Mouse (Mus musculus): ENCODE data around the gene Bcap29. TPM values are rescaled to one million over a fixed set of nuclear protein-coding genes. Genes with fewer than 3 reads are reported as not detected.
"Not testable (repeated sequence)": the region's sequence is repeated elsewhere in the genome, so short reads cannot be mapped to it uniquely, and the experiment has no call there.

Bcap29 gene
- polyA plus RNA-seq (2016; fragmentation: Nextera tagmentation; extraction: Ambion mirVana), result 36.5 and 45.3 TPM in 2 replicates

DNA sequence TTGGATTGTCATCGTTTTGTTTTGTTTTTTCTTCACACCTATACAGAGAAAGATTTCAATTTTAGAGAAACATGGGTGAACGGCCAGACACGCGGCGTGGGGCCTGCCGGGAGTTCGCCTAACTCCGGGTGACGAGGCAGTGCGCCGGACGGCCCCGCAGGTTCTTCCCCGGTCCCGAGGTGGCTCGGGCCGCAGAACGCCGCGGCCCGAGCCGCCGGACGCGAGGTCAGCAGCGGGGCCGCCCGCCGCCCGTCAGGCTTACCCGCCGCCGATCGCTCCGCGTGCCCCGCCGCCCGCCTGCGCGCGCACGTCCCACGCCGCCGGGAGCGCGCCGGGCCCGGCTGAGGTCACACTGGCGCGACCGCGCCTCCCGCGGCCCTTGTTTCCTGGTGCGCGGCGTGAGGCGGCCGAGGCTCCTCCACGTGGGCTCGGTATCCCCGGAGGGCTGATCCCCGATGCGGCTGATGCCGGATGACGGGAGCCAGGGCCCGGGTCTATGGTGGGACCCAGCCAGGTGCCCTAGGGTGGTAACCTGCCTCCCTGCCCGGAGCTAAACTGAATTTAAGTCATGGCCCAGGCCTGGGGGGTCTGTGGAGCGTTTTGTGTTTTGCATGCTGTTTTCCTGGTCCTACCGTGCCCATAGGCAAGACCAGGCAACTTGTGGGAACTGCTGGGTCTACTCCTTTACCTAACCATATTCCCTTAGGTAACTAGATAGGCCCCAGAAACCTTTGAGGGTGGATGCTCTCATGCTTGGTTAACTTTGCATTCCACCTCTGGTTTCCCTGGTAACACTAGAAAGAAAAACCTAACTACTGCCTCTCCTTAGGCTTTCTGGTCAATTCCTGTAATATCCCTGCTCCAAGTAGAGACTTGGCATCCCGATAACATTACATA lies at the start of gene Bcap29:
Gene Bcap29, minus strand, starts transcription at position 316 of the 897 bp plus-strand sequence.
- H3K27me3 ChIP-seq (ENCODE audit: insufficient read depth, poor library complexity, severe bottlenecking), result no peaks in the 10 kb centered on the region
- DNase-seq (ENCODE audit: low spot score), result peak; percentile 83
- H3K4me3 ChIP-seq, result peak within 1 kb of the TSS; percentile 70
- WGBS, result 5% methylated on average over 73 of the region's 73 CpGs
- no peaks in the 10 kb centered on the region; the same call in 1 of the 2 replicates for H3K36me3 ChIP-seq
- no peaks in the 10 kb centered on the region for H3K9me3 ChIP-seq
- H3K27ac ChIP-seq, result peak within 1 kb of the TSS; percentile 92
- peaks cover 10% of the 10 kb centered on the region for H3K4me1 ChIP-seq

DNA sequence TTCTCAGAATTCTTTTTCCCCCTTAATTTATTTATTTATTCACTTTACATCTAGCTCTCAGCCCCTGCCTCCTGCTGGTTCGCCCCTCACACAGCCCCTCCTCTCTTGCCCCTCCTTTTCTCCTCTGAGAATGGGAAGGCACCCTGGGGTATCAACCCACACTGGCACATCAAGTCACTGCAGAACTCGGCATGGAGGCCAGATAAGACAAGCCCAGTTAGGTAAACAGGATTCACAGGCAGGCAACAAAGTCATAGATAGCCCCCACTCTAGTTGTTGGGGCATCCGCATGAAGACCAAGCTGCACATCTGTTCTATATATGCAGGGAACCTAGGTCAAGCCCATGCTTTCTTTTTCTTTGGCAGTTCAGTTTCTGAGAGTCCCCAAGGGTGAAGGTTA lies 32.7 kb upstream of the Bcap29 start:
- no peaks in the 10 kb centered on the region for H3K4me1 ChIP-seq
- no peaks in the 10 kb centered on the region for H3K9me3 ChIP-seq
- H3K4me3 ChIP-seq, result no peak overlapping the region
- 59% methylated on average over 3 of the region's 3 CpGs for WGBS
- H3K27ac ChIP-seq, result no peak overlapping the region
- no peak for DNase-seq (ENCODE audit: low spot score)
- peaks cover 64% of the 10 kb centered on the region for H3K36me3 ChIP-seq
- H3K27me3 ChIP-seq (ENCODE audit: insufficient read depth, poor library complexity, severe bottlenecking), result no peaks in the 10 kb centered on the region

DNA sequence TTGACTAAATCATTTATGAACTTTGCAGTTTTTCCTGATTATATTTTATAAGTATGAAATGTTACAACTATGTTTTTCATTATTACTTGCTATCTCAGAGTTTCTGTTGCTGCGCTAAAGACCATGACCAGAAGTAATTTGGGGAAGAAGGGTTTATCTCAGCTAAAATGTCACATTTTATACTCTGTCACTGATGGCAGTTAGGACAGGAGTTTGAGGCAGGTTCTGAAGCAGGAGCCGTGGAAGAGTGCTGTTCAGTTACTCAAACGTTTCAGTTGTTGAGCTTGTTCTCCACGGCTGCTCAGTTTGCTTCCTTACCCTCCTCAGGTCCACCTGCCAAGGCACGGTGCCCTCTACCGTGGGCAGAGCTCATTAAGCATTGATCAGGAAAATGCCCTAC lies 31.5 kb upstream of the Bcap29 start:
- DNase-seq (ENCODE audit: low spot score), result no peak
- 83% methylated on average over 6 of the region's 6 CpGs for WGBS
- no peaks in the 10 kb centered on the region for H3K9me3 ChIP-seq
- H3K36me3 ChIP-seq, result peaks cover 56% of the 10 kb centered on the region
- no peak overlapping the region for H3K4me3 ChIP-seq
- H3K4me1 ChIP-seq, result no peaks in the 10 kb centered on the region
- no peaks in the 10 kb centered on the region for H3K27me3 ChIP-seq (ENCODE audit: insufficient read depth, poor library complexity, severe bottlenecking)
- no peak overlapping the region for H3K27ac ChIP-seq

- Histone ChIP-seq H3K4me1 (peaks cover 11% of the 10 kb centered on the region; the same call in 1 of the 2 replicates), H3K27ac (no peak overlapping the region), H3K4me3 (no peak overlapping the region), H3K36me3 (peaks cover 5% of the 10 kb centered on the region; the same call in 1 of the 2 replicates), H3K9me3 (no peaks in the 10 kb centered on the region), H3K27me3 (ENCODE audit: insufficient read depth, poor library complexity, severe bottlenecking) (no peaks in the 10 kb centered on the region)
- WGBS, result 92% methylated on average over 2 of the region's 2 CpGs
- no peak for DNase-seq (ENCODE audit: low spot score)
Observed at GRCm38 (mm10) chr12:31656841-31657240, 22.4 kb upstream of the Bcap29 start.

DNA sequence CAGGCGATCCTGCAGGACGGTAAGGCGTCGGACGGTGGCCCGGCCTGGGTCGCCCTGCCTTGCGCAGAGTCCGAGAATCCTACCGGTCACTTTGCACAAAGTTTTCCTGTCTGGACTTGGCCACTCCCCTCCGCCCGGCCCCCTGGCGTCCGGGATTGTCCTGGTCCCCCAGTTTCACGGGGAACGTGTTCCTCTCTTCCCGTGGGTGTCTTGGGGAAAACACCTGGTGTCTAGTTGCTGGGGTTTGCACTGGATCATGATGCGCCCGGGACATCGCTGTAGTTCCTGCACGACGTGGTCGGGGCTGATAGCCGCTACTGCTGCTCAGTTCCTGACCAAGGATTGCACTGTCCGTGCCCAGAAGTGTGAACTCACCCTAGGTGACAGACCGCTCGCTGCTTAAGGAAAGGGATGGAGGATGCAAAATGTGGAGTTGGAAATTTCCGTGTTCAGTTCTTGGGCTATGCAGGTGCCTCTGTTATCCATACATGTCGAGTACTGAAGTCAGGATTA lies 20.6 kb upstream of the Bcap29 start:
- Histone ChIP-seq H3K4me1 (peaks cover 11% of the 10 kb centered on the region; the same call in 1 of the 2 replicates), H3K27me3 (ENCODE audit: insufficient read depth, poor library complexity, severe bottlenecking) (no peaks in the 10 kb centered on the region), H3K27ac (peak overlapping the region; percentile 95), H3K4me3 (peak overlapping the region; percentile 86), H3K36me3 (0 out of 2 replicates have a peak, but pooled peaks cover 5% of the 10 kb centered on the region), H3K9me3 (no peaks in the 10 kb centered on the region)
- WGBS, result 1% methylated on average over 29 of the region's 29 CpGs
- no peak for DNase-seq (ENCODE audit: low spot score)

DNA sequence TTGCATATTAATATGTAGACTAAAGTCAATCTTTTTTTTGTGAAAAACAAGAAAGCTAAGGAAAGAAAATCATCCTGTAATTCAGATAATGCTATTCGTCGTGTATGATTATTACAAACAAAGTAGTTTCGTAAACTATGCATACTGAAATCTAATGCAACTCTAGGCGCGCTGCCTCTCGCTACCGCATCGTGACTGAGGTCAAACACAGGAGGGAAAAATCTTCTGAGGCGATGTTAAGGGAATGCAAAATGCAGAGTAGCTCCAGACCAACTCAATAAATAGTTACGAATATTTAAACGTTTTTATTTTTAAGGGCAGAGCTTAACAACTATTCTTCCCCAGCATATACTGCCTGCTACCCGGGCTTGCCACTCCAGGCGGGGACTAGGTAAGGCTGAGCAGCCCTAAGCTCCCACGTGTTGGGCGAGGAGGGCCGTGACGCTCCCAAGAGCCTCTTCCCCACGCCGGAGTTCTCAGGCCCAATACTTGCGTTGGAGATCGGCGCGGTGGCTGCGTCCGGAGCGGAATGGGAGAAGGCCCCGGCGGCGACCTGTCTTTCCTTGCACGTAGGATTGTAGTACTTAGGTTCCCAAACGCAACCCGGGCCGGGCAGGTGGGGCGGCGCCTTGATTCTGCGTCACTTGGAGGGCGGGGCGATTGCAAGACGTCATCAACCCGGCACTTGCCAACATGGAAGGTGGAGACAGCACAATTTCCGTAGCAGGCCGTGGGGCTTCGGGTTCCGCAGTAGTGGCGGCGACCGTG lies 19.9 kb upstream of the Bcap29 start, which contains the start of the genes Dus4l and Cog5:
Gene Dus4l, minus strand, starts transcription at position 630 of the 768 bp plus-strand sequence.
Gene Cog5, plus strand, starts transcription at position 673 of the 768 bp plus-strand sequence.
- Histone ChIP-seq H3K9me3 (no peaks in the 10 kb centered on the region), H3K36me3 (0 out of 2 replicates have a peak, but pooled peaks cover 8% of the 10 kb centered on the region)
- WGBS, result under 1% methylated on average over 47 of the region's 47 CpGs

GRCm38 (mm10) chr12:31653611-31654010 lies 19.2 kb upstream of the Bcap29 start:
- Histone ChIP-seq H3K36me3 (0 out of 2 replicates have a peak, but pooled peaks cover 8% of the 10 kb centered on the region), H3K4me3 (peak overlapping the region; percentile 86), H3K9me3 (no peaks in the 10 kb centered on the region), H3K27me3 (ENCODE audit: insufficient read depth, poor library complexity, severe bottlenecking) (no peaks in the 10 kb centered on the region), H3K4me1 (peaks cover 11% of the 10 kb centered on the region; the same call in 1 of the 2 replicates), H3K27ac (peak overlapping the region; percentile 95; the same call in 1 of the 2 replicates)
- 77% methylated on average over 5 of the region's 5 CpGs for WGBS
- DNase-seq (ENCODE audit: low spot score), result no peak

More for the DNA sequence above, 19.9 kb upstream of the Bcap29 start, which contains the start of the genes Dus4l and Cog5:
- Histone ChIP-seq H3K4me1 (peaks cover 11% of the 10 kb centered on the region; the same call in 1 of the 2 replicates), H3K27ac (peak within 1 kb of the TSS; percentile 95), H3K4me3 (peak within 1 kb of the TSS; percentile 86), H3K27me3 (ENCODE audit: insufficient read depth, poor library complexity, severe bottlenecking) (no peaks in the 10 kb centered on the region)
- peak; percentile 97 for DNase-seq (ENCODE audit: low spot score)

GRCm38 (mm10) chr12:31635240-31635607 lies 766 bp upstream of the Bcap29 start:
- H3K27ac ChIP-seq, result peak overlapping the region; percentile 92; the same call in 1 of the 2 replicates
- 91% methylated on average over 3 of the region's 3 CpGs for WGBS
- H3K4me1 ChIP-seq, result peaks cover 10% of the 10 kb centered on the region
- no peaks in the 10 kb centered on the region for H3K9me3 ChIP-seq
- H3K4me3 ChIP-seq, result no peak overlapping the region
- peaks cover 3% of the 10 kb centered on the region for H3K36me3 ChIP-seq
- no peak for DNase-seq (ENCODE audit: low spot score)
- no peaks in the 10 kb centered on the region for H3K27me3 ChIP-seq (ENCODE audit: insufficient read depth, poor library complexity, severe bottlenecking)

- Histone ChIP-seq H3K9me3 (no peaks in the 10 kb centered on the region), H3K36me3 (no peaks in the 10 kb centered on the region; the same call in 1 of the 2 replicates), H3K27ac (peak overlapping the region; percentile 92), H3K4me1 (peaks cover 10% of the 10 kb centered on the region), H3K27me3 (ENCODE audit: insufficient read depth, poor library complexity, severe bottlenecking) (no peaks in the 10 kb centered on the region), H3K4me3 (peak overlapping the region; percentile 70)
- 13% methylated on average over 13 of the region's 13 CpGs for WGBS
- DNase-seq (ENCODE audit: low spot score), result peak; percentile 77
Observed at GRCm38 (mm10) chr12:31633970-31634342, 502 bp downstream of the Bcap29 start.

DNA sequence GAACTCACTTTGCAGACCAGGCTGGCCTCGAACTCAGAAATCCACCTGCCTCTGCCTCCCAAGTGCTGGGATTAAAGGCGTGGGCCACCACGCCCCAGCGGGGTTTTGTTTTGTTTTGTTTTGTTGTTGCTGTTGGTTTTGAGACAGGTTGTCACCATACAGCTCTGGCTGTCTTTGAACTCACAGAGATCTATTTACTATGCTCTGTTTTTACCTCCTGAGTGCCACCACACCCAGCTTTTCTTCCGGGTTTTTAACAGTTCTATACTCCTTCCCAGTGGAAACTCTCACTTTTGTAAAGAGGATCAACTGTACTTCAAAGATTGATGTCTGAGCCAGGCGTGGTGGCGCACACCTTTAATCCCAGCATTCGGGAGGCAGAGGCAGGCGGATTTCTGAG lies 6.1 kb downstream of the Bcap29 start:
- not testable (repeated sequence) for H3K27me3 ChIP-seq (ENCODE audit: insufficient read depth, poor library complexity, severe bottlenecking)

GRCm38 (mm10) chr12:31625016-31625415 lies 9.4 kb downstream of the Bcap29 start:
- Histone ChIP-seq H3K4me3 (no peak overlapping the region), H3K4me1 (no peaks in the 10 kb centered on the region), H3K36me3 (peaks cover 24% of the 10 kb centered on the region), H3K27ac (no peak overlapping the region), H3K9me3 (no peaks in the 10 kb centered on the region), H3K27me3 (ENCODE audit: insufficient read depth, poor library complexity, severe bottlenecking) (no peaks in the 10 kb centered on the region)
- no peak for DNase-seq (ENCODE audit: low spot score)
- 90% methylated on average over 1 of the region's 1 CpGs for WGBS

More for the DNA sequence above, 6.1 kb downstream of the Bcap29 start:
- 89% methylated on average over 9 of the region's 9 CpGs for WGBS
- H3K36me3 ChIP-seq, result peaks cover 19% of the 10 kb centered on the region
- not testable (repeated sequence) for H3K9me3 ChIP-seq; H3K27ac ChIP-seq; DNase-seq (ENCODE audit: low spot score); H3K4me3 ChIP-seq; H3K4me1 ChIP-seq

DNA sequence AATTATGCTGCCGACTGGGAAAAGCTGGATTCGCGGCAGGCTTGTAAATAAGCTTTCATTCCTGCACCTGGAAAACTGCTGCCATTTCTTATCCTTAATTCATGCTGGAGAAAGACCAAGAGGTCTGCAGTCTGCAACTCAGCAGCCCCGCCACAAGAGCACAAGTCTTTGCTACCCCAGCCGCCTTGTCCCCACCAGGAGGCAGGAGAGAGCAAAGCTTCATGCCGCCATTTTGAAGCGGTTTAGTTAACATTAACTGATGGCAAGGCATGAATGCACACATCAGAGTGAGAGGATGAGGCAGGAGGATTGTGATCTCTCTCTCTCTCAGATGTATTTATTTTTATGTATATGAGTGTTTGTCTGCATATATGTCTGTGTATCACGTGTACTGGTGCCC lies 14.4 kb downstream of the Bcap29 start:
- Histone ChIP-seq H3K27ac (no peak overlapping the region), H3K4me3 (no peak overlapping the region), H3K36me3 (peaks cover 17% of the 10 kb centered on the region), H3K27me3 (ENCODE audit: insufficient read depth, poor library complexity, severe bottlenecking) (no peaks in the 10 kb centered on the region), H3K4me1 (peaks cover 8% of the 10 kb centered on the region), H3K9me3 (no peaks in the 10 kb centered on the region)
- WGBS, result 84% methylated on average over 8 of the region's 8 CpGs
- DNase-seq (ENCODE audit: low spot score), result no peak
